Mouse (Mus musculus) lung, postnatal 10 days (tissue): ENCODE data around the gene Gabrb3.

Experiments
- DNase-seq: peaks from one replicate; pipeline ENCODE4 v3.0.0; 2021

The Gabrb3 gene

DNA sequence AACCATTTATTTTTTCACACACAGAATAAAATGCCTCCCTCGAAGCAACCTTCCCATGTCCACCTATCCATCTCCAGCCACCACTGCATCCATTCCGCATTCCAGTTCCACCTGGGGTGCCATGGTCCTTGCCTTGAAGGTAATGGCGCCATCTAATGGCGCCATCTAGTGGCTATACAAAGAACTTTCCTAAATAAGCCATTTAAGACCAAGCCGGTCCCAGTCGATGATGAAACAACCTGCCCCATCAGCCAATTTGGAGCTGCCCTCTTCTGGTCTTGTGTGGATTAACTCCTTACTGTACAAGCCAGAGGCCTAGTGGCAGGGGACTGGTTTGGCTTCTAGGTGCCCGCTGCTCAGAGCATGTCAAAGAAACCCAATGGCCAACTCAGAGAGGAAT is 119.1 kb downstream of the Gabrb3 start:
- DNase-seq: no peak

DNA sequence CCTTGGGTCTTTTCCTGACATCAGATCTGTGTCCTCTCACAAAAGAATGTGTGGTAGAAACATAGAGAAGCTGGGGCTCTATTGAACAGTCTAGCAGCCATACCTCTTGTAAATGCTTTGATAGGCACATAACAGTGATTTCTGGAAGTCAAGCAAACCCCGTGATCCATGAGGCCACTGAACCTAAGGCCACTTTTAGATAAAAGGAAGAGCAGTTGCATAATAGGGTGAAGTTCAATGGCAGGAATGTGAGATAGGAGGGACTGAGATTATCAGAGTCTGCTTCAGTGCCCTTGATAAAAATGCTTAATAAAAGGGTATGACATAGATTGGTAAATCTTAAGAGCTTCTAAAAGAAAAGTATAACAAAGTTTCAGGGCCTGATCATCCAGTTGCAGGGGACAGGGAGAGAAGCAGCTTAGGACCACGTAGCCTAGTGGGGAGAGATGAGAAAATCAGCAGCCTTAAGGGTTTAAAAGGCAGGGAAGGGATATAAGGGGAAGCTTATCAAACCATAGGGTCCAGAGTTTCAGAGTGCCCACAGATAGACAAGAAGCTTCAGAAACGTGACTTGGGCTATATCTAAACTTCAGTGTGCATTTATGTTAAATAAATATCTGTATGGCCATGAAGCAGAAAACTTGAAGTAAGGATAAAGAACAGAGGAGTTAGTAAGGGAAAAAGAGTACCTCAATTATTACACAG is 141.4 kb downstream of the Gabrb3 start:
- no peak for DNase-seq

DNA sequence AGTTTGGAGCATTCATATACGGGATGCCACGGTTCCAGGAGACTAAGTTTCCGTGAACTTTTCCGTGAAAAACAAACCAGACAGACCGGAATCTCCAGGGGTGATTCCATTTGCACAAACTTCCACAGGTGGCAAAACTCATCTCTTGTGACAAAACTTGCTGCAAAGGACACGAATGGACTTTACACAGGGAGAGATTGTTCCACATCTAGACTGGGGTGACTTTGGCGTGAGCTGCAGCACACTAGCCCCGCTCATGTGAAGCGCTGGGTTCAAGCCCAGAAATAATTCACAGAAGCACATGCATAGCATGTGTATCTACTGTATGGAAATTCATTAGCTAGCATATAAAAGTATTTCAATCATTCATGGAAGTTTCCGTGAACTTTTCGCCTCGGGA is 144.9 kb downstream of the Gabrb3 start:
- DNase-seq: no peak

DNA sequence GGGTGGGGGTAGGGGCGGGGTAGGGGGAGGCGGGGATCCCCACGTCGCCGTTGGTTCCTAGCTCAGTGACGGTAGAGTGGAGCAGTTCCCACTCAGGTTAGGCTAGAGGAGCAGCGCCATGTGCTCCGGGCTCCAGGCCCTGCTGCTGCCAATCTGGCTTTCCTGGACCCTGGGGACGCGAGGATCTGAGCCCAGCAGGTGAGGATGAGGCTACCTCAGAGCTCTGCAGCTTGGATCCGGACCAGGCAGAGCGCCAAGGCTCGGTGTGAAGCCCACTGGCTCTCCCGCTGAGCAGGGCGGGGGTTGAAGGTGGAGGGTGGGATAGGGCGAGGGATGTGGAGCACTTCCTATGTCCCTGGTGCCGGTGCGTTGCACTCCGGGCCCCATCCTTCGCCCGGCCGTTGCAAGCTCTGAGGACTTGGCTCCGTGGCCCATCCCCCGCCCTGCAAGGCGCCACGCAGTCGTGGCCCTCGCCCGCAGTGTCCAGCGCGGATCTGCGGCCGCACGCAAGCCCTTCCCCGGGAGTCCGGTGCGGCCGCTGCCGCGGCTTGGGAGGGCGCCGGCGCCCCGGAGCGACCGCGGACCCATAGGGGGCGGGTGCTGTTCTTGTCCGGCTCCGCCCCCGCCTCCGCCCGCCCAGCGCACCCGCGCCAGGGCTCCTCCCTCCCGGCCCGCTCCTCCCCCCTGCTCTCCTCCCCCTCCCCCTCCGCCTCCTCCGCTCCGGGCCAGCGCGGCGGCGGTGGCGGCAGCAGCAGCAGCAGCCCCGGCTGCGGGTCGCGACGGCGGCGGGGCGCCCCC is 171.2 kb downstream of the Gabrb3 start:
- DNase-seq: peak; percentile 6

DNA sequence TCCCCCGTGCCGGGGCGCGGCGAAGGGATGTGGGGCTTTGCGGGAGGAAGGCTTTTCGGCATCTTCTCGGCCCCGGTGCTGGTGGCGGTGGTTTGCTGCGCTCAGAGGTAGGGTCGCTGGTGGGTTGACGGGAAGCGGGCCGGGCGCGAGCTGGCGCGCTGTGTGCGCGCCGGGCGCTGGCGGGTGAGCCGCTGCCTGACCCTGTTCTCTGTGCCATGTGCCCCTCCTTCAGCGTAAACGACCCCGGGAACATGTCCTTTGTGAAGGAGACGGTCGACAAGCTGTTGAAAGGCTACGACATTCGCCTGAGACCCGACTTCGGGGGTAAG is 171.7 kb downstream of the Gabrb3 start:
- no peak for DNase-seq

DNA sequence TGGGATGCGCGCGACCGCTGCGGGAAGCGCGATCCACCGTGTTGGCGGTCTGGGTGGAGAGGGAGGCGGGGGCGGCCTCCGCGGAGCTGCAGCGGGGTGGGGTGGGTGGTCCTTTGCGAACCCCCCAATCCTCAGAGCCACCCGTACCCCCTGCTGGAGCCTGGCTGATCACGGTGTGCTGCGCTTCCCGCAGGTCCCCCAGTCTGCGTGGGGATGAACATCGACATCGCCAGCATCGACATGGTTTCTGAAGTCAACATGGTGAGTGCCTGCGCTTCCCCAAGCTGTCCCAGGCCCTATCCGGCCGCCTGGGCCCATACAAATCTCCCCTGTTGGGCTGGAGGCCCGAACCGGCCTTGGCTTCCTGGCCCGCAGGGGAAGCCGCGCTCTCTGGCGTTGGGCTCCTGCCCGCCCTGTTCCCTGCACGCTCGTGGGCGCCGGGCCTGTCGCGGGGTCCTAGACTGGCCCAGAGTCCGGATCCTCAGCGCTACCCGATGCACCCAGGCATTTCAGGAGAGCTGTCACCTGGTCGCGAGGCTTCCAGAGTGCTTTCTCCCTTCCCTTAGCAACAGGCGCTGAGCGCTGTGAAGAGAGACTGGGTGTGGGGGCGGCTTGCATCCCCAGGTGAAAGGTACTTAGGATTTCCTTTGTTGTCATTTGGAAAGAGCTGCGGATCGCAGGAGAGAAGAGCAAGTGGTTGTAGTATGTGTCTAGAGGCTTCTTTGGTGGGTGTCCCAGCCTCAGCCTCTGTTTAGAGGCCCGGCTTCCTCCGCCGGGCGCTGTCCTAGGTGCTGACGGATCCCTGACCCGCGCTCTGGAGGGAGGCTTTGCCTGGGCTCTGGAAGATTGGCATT is 172.3 kb downstream of the Gabrb3 start:
- peak; percentile 21 for DNase-seq

DNA sequence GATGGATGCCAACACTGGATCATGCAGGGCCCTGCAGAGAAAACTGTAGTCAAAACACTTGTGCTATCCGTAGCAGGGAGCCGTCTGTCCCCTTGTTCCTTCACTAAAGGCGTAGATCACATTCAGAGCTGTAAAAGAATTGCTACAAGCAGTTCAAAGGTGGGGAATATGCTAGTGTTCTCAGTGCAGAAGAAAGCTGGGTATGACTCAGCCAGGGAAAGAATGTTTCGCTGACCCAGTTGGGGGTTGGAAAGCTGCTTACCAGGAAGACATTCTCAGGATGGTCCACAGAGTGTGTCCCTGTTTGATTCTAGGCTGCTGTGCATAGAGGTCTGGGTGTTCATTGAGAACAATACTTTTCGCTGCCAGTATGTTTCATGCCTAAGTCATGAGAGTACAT is 177.8 kb downstream of the Gabrb3 start:
- no peak for DNase-seq

DNA sequence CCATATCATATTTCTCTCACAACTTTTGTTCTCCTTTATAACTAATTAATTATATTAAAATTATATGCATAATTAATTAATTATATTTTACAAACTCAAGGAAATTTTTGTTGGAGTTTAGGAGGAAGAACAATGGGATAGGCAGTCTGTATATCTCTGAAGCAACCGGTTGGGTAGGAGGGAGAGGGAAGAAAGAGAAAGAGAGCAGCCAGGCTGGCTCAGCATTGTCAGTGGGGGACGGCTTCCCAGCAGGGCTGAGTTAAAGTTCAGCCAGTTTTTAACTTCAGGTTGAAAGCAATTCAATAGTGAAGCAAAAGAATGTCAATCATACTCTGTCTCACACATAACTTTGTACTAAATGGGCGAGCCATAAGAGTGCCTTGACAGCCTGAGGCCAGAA is 199.2 kb downstream of the Gabrb3 start:
- no peak for DNase-seq

DNA sequence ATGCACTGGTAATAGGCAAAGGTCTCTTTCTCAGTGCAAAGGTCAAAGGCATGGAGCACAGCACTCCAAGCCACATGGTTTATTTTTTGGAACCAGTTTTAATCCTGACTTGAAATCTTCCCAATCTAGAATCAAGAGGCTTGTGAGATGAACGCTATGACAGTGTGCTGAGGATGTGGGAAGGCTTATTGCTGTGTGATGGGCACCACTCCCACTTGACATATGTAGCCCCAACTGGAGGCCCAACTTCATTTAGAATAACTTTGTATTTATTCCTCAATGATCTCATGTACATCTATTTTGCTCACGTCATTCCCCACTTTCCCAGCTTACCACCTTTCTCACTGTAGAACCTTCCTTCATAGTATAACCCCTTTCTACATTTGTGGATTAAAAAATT is 200.5 kb downstream of the Gabrb3 start:
- no peak for DNase-seq

DNA sequence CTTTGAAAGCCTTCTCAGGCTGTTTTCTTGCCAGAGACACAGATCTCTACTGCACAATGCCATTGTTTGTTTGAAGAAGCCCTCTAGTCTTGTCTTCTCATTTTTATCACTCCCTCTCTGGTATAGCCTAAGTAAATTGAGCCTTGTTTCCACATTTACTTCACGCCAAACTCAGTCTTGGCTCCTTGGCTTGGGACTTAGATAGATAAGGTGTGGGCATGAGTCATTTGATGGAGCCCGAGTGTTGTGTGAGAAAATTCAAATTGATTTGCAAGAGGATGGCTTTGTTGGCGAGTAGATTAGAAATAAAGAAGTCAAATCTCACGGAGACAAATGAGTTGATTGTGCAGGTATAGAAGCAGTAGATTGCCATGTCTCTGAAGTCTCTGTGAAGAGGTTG is 204.2 kb downstream of the Gabrb3 start:
- DNase-seq: no peak

DNA sequence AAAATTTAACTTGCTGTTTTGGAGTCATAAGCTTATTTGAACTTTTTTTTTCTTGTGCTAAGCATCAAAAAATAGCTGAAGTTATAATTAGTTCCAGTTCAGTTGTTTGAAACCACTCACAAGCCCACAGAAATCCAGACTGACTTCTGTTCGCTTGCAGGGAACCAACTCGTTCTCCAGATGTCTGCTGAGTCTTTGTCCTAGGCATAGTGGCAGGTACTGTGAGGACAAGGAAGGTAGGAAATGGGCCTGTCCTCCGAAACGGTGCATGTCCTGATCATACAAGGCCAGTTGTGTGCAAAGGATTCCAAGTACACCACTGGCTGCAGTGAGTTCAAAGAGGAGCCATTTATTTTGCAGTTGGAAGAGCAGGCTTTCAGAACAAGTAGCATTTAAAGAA is 215.5 kb downstream of the Gabrb3 start:
- DNase-seq: no peak

DNA sequence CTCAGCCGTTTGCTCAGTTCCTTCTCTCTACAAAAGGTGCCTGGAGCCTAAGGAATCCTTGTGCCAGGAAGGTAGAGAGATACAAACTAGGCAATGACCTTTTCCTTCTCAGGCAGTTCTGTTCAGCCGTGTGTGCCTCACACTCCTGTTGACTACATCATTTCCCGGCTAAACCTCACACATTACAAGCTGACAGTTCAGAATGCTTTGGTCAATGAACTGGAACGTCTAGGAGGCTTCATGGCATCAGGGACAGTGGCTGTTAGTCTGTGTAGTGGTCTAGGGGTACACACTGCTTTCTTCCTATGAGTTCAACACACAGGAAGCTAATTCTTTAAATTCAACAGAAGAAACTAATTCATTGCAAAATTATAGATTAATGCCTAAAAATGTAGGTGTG is 216.2 kb downstream of the Gabrb3 start:
- no peak for DNase-seq

DNA sequence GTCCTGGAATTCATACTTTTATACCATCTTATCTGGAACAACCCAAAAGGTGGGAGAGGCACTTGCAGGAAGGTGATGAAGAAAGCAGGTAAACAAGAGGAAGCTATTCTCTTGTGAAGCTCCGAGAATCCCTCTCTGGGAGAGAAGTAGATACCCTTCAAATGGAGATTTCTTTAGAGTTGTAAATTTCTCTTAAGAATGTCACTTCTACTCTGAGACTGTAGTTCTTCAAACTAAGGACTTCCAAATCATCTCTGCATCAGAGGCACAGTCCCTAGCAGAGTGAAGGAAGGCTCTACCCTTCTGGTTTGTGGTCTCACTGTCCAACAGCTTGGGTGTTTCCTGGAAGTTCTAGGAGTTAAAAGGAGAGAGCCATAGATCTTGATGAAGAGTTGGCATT is 221.3 kb downstream of the Gabrb3 start:
- DNase-seq: no peak

DNA sequence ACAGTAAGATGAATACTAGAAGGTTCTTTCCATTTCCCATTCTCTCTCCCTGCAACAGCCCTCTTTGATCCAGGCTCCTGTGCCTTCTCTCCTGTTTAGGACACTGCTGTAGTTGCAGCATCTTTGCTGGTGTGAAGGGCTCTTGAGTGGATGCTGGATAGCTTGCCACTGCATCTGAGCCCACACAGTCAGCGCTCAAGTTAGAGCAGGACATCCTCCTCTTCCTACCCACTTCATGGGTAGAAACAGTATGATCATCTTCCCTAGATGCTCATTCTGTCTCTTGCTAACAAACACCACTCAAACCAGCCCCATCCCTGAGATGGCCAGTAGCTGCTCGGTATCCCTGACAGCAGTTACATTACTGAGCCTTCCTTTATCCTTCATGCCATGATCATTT is 227.9 kb downstream of the Gabrb3 start:
- DNase-seq: no peak

DNA sequence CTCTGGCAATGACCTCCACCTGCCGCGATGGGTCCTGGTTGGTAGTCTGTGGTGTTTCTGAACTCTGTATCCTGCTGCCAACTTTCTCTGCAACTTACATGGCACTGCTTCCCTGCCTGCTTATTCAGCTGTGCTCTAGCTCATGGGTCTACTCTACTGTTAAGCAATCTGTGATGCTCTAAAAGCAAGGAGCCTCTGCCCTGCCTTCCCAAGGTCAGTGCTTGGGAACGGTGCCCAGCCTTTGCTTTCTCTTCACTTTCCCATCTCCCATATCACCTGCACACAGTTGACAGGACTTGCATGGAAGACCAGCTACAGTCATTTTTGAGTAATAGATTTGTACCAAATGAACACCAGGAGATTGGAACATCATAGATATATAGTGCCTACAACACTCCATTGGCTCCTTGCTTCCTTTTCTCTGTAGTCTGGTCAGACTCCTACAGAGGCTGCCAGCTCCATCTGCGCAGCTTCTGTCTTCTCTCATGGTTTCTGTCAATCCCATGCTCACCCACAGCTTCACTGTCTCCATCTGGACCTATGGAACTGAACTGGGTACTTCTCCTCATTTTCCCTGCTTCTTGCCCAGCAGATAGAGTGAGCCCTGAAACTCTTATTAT is 228.8 kb downstream of the Gabrb3 start:
- no peak for DNase-seq

DNA sequence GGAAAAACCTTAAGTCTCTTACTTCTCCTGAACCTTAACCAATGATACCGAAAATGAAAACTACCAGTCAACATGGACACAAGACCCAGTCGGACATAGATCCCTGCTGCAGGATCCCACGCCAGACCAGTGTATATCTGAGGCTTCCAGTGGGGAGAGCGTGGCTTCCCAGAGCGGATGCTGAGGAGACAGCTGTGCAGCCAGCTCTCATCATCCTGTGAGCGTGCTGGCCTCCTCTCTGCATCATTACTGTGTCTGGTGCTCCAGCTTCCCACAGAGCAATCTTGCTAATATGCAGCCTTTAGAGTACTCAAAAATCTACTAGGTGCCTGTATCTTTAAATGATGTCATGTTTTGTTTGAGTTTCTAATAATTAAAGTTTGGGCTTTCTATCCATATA is 257.9 kb downstream of the Gabrb3 start:
- DNase-seq: no peak

DNA sequence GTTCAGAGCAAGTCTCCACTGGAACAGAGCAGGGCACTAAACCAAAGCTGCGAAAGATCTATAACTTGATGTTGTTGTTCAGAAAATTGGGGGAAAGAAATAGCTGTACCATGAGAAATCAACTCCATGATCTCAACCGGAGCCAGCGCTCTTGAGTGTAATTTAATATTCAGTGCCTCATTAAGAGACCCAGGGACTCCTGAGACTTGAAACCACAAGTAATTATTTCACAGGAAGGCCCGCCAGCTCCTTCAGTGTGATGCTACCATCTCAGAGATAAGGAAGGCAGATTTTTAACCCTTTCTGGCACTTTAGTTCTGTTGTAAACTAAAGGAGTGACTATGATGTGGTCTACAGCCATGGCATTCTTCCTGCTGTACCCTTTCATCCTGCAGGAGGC is 270.3 kb downstream of the Gabrb3 start:
- DNase-seq: no peak

DNA sequence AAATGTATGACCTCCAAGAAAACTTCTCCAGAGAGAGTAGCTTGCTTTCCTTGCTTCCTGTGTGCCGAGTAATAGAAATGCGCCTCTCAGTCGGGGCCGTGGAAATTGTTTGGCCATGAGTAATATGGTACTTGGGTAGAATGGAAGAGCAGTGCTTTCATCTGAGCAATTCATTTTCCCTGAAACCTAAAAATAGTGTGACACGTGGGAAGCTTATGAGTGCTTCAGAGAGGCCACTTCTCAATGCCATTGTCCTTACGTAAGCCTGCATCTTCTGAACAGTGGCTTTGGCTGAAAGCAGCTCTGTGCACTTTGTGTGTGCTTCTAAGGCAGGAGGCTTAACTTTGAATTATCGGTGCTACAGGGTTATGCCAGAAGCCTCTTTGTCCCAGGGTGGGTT is 280.9 kb downstream of the Gabrb3 start:
- no peak for DNase-seq

DNA sequence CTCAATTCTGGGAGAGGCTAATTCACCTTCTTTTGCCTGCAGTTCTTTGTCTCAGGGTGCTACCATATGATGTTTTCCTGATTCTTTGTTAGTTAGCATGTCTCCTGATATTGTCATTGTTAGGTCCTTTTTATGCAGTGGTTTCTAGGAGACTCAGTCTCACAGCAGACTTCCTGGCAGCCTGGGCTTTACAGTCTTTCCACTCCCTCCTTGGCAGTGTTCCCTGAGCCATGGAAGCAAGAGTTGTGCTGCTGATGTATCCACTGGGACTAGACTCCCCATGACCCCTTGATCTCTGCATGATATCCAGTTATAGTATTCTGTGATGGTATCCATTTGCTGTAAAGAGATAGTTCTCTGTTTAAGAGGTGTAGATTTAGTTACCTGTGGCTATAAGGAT is 281.6 kb downstream of the Gabrb3 start:
- no peak for DNase-seq

DNA sequence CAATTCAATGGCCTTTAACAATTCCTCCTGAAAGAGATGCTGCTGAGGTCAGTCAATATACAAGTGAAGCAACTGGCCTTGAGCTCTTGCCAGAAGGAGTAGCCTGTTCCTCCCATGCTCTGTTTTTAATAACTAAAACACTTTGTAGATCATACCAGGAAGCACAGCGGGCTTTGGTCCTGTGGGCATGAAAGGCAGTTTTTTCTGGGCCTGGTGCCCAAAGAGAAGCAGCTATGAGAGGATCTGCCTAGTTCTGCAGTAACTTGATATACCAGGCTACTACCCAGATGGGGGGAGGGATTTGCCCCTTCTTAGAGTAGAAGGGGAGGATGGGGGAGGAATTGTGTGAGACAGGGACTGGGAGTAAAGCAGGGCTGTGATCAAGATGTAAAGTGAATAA is 284.1 kb downstream of the Gabrb3 start:
- no peak for DNase-seq

DNA sequence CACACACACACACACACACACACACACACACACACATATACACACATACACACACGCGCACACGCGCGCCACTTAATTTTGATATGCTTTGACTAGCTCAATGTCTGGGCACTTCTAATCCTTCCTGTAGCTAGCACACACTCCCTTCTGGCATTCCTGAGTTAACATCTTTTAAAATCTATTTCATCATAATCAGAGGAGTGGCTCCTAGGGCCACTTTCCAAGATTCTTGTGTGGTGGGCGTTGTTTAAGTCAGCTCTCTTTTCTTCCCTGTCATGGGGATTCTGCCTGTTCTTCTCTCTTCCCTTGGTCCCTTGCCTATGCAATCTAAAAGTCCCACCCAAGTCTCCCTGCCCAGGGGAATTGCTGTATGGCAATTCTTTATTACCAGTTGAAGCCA is 286.6 kb downstream of the Gabrb3 start:
- DNase-seq: no peak

DNA sequence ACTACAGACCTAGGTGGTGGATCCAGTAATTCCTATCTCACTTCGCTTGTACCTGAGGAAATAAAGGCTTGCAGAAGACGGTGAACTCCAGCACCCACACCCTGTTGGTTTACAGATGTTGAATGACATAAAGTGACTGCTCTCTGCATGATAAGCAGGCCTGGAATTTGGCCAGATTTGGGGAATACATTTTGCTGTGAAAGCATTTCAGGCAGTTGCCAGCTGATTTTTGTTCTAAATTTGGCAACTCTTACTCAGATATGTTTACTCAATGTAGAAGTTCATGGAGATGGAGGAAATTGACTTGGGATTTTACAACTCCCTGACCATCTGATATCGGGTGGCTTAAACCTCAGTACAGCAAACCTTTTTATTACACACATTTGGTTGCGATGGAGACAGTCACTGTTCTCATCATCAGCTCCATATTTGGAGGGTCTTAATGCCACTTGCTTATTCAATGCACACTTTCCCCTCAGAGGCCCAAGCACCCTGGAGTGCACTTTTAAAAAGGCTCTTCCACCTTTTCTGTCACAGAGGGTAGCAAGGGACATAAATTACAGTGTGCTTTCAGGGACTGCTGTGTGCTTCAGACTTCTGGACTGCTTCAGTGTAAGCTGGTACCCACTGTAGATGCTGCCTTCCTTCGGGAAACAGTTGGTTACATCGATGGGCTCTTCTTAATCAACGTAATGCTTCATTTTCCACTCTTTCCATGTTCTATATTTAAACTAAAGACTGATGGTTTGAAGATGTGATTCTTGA is 287.7 kb downstream of the Gabrb3 start:
- DNase-seq: peak; percentile 9

DNA sequence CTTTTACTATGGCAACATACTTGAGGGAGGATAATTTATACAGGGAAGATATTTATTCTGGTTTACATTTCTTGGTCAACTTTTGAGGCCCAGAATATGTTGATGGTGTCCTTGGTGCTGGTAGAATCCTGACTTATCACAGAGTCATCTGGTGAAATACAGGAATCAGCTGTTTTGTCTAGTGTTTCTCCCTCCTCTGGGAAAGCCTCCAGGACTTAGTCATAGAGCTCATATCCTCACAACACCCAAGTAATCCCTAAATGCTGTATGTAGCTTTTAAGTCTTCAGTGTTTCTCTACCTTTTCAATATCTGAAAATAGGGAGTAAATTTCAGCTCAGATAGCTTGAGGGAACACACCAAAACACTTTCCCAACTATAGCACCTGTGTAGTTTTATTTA is 292.2 kb downstream of the Gabrb3 start:
- no peak for DNase-seq
